Mouse (Mus musculus) stomach, embryonic 15.5 days (tissue): ENCODE data around the gene Spx. TPM values are rescaled to one million over a fixed set of nuclear protein-coding genes. Genes with fewer than 3 reads are reported as not detected.

Source experiments
- ATAC-seq: fragments of 200-750 bp; cut with Nextera tagmentation; 2 replicates; pipeline ENCODE4 v1.8.0; 2017; ENCODE audit warnings: low read depth, moderate number of reproducible peaks, moderate TSS enrichment; ENCODE audit not compliant: insufficient read depth, low FRiP score
- H3K27ac ChIP-seq: fragments of 300-500 bp; sonication (generic); 2 replicates; pipeline ENCODE4 v1.5.1; 2015; ENCODE audit warnings: mild to moderate bottlenecking, inconsistent platforms
- H3K27me3 ChIP-seq: fragments of 300-500 bp; sonication (generic); replicated peaks from 2 replicates; pipeline ENCODE4 v1.6.1; 2015; ENCODE audit warnings: inconsistent platforms
- H3K36me3 ChIP-seq: fragments of 300-500 bp; sonication (generic); 2 replicates; pipeline ENCODE4 v1.6.1; 2015; ENCODE audit warnings: inconsistent platforms
- H3K4me1 ChIP-seq: fragments of 300-500 bp; sonication (generic); 2 replicates; pipeline ENCODE4 v1.6.1; 2015; ENCODE audit warnings: inconsistent platforms
- H3K4me2 ChIP-seq: fragments of 300-500 bp; sonication (generic); 2 replicates; pipeline ENCODE4 v1.6.1; 2015; ENCODE audit warnings: mild to moderate bottlenecking, inconsistent platforms
- H3K4me3 ChIP-seq: fragments of 300-500 bp; sonication (generic); replicated peaks from 2 replicates; pipeline ENCODE4 v1.5.1; 2015; ENCODE audit warnings: inconsistent platforms
- H3K9ac ChIP-seq: fragments of 300-500 bp; sonication (generic); 2 replicates; pipeline ENCODE4 v1.6.1; 2015; ENCODE audit warnings: inconsistent platforms
- H3K9me3 ChIP-seq: fragments of 300-500 bp; sonication (generic); 2 replicates; pipeline ENCODE4 v1.6.1; 2016; ENCODE audit warnings: inconsistent platforms
- WGBS: fragments of 180-500 bp; shearing (Covaris S2); methylation state at CpG from one replicate; pipeline ENCODE4 v1.1.7; 2015; 5-methylcytosine and 5-hydroxymethylcytosine counted together
- polyA plus RNA-seq: library from polyadenylated mRNA; unstranded; fragments of >200 nt; fragmentation: Nextera tagmentation; extraction: Ambion mirVana; gene quantifications from 2 replicates; pipeline ENCODE4 v1.2.1, GENCODE M21; 2015

Gene Spx
- polyA plus RNA-seq, 1 experiment from 2014 or later, result 0.36 TPM

GRCm38 (mm10) chr6:142387011-142387754, 26.1 kb upstream of the Spx start, which contains the start of the genes Recql and Golt1b:
Gene Recql (minus strand): TSS chr6:142387087.
Gene Golt1b (plus strand): TSS chr6:142387221.
- WGBS, result under 1% methylated on average over 87 of the region's 87 CpGs
- Histone ChIP-seq H3K4me2 (peak within 1 kb of the TSS; percentile 70), H3K4me3 (peak within 1 kb of the TSS; percentile 99), H3K9me3 (no peaks in the 10 kb centered on the region), H3K27me3 (no peaks in the 10 kb centered on the region), H3K36me3 (no peaks in the 10 kb centered on the region), H3K9ac (peak within 1 kb of the TSS; percentile 93), H3K4me1 (peaks cover 12% of the 10 kb centered on the region; the same call in 1 of the 2 replicates), H3K27ac (no peak within 1 kb of the TSS)
- ATAC-seq, result peak; percentile 100

DNA sequence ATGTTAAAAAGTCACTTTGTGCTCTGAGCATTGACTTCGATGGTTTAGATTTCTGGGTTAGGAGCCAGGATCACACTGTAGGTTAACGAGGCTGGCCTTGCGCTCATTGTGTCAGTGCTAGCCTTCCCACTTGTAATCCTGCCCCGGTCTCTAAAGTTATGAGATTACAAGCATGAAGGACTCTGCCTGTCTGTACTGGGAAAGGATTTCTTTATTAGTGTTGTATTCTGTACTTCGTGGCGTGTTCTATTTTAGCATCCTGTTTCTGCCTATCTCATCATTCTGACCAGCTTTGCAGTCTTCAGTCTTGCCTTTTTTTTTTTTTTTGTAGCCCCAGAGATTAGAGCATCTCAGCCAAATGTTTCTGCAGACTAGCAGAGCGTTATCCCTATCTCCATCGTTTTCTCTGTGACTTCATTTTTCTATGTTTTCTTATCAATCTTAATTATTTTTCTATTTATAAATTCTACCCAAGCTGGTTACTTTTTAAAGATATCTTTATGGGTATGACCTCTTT, 25.4 kb upstream of the Spx start:
- WGBS, result 15% methylated on average over 8 of the region's 8 CpGs
- Histone ChIP-seq H3K4me2 (peak overlapping the region; percentile 70), H3K36me3 (peaks cover under 1% of the 10 kb centered on the region; the same call in 1 of the 2 replicates), H3K9ac (peak overlapping the region; percentile 93), H3K4me3 (peak overlapping the region; percentile 99), H3K4me1 (peaks cover 12% of the 10 kb centered on the region; the same call in 1 of the 2 replicates), H3K27me3 (no peaks in the 10 kb centered on the region), H3K27ac (no peak overlapping the region), H3K9me3 (no peaks in the 10 kb centered on the region)
- no peak for ATAC-seq

GRCm38 (mm10) chr6:142389101-142389500, 24.1 kb upstream of the Spx start:
- Histone ChIP-seq H3K4me3 (no peak overlapping the region), H3K36me3 (peaks cover 8% of the 10 kb centered on the region; the same call in 1 of the 2 replicates), H3K4me2 (no peak overlapping the region), H3K27ac (no peak overlapping the region), H3K4me1 (peaks cover 12% of the 10 kb centered on the region; the same call in 1 of the 2 replicates), H3K9ac (no peak overlapping the region), H3K27me3 (no peaks in the 10 kb centered on the region), H3K9me3 (no peaks in the 10 kb centered on the region)
- ATAC-seq, result no peak
- 83% methylated on average over 2 of the region's 2 CpGs for WGBS

DNA sequence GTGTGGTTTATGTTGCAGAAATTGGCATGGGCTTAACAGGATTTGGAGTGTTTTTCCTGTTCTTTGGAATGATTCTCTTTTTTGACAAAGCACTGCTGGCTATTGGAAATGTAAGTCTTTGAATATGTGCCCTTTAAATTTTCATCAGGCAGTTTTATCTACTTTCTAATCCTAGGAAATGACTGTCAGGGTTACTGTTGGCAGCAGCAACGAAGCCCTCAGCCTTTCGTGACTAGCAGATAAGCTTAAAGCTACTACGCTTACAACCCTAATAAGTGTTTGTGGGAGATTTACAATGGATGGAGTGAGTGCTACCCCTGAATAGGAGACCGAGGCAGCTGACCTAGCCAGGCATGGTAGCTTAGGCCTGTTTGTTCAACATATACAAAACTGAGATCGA, 20.9 kb upstream of the Spx start:
- Histone ChIP-seq H3K9me3 (no peaks in the 10 kb centered on the region), H3K36me3 (peaks cover 19% of the 10 kb centered on the region), H3K4me1 (peaks cover 12% of the 10 kb centered on the region; the same call in 1 of the 2 replicates), H3K9ac (no peak overlapping the region), H3K4me2 (no peak overlapping the region), H3K27me3 (no peaks in the 10 kb centered on the region), H3K4me3 (no peak overlapping the region), H3K27ac (no peak overlapping the region)
- no peak for ATAC-seq
- WGBS, result 74% methylated on average over 5 of the region's 5 CpGs

GRCm38 (mm10) chr6:142394669-142395068, 18.6 kb upstream of the Spx start:
- H3K27ac ChIP-seq, result no peak overlapping the region
- H3K4me2 ChIP-seq, result no peak overlapping the region
- no peak for ATAC-seq
- WGBS, result 85% methylated on average over 5 of the region's 5 CpGs
- no peaks in the 10 kb centered on the region for H3K27me3 ChIP-seq
- no peaks in the 10 kb centered on the region for H3K4me1 ChIP-seq
- no peak overlapping the region for H3K4me3 ChIP-seq
- no peak overlapping the region for H3K9ac ChIP-seq
- H3K9me3 ChIP-seq, result no peaks in the 10 kb centered on the region
- H3K36me3 ChIP-seq, result peaks cover 19% of the 10 kb centered on the region

- H3K27me3 ChIP-seq, result no peaks in the 10 kb centered on the region
- H3K9me3 ChIP-seq, result no peaks in the 10 kb centered on the region
- 89% methylated on average over 6 of the region's 6 CpGs for WGBS
- H3K27ac ChIP-seq, result no peak overlapping the region
- H3K4me1 ChIP-seq, result no peaks in the 10 kb centered on the region
- H3K4me3 ChIP-seq, result no peak overlapping the region
- H3K9ac ChIP-seq, result no peak overlapping the region
- H3K36me3 ChIP-seq, result peaks cover 22% of the 10 kb centered on the region
- no peak overlapping the region for H3K4me2 ChIP-seq
- no peak for ATAC-seq
These were observed 17.5 kb upstream of the Spx start for GRCm38 (mm10) chr6:142395756-142396155.

DNA sequence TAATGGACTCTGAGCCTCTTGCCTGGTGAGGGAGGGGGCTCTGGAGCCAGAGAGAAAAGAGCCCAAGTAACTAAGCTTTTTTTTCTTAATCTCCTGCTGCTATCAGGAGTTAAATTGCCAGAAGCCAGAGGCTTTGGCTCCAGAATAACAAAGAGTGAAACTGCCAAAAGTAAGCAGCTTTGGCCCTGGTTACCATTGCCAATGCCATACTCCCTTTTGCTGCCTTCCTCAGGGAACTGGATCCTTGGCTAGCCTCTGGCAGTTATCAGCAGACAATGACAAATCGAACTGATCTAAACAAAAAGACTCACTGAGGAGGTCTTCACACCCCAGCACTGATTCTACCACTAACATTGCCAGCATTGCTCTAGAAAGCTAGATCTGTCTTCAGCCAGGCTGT, 2.1 kb upstream of the Spx start:
- H3K27ac ChIP-seq, result no peak overlapping the region
- 16% methylated on average over 1 of the region's 1 CpGs for WGBS
- ATAC-seq, result no peak
- H3K27me3 ChIP-seq, result peaks cover 12% of the 10 kb centered on the region
- H3K9me3 ChIP-seq, result no peaks in the 10 kb centered on the region
- no peak overlapping the region for H3K9ac ChIP-seq
- H3K4me1 ChIP-seq, result no peaks in the 10 kb centered on the region
- H3K36me3 ChIP-seq, result no peaks in the 10 kb centered on the region
- H3K4me2 ChIP-seq, result no peak overlapping the region
- no peak overlapping the region for H3K4me3 ChIP-seq

DNA sequence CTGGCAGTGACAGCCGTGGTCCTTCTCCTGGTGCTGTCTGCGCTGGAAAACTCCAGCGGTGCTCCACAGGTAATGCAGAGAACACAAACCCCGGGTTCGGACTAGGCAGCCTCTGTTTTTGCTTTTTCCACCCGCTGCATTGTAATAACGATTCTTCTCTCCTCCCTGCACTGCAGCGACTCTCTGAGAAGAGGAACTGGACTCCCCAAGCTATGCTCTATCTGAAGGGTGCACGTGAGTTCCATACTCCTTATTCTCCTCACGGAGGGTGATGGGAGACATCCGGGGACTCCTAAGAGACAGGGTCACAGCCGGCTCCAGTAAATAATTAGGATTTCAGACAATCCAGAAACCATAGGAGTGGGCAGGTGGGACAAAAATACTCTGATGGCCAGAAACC, 604 bp downstream of the Spx start:
- Histone ChIP-seq H3K27me3 (peaks cover 12% of the 10 kb centered on the region), H3K36me3 (no peaks in the 10 kb centered on the region), H3K9ac (no peak overlapping the region), H3K4me3 (no peak overlapping the region), H3K27ac (no peak overlapping the region), H3K4me1 (no peaks in the 10 kb centered on the region), H3K4me2 (no peak overlapping the region), H3K9me3 (no peaks in the 10 kb centered on the region)
- WGBS, result 14% methylated on average over 12 of the region's 12 CpGs
- ATAC-seq, result no peak

GRCm38 (mm10) chr6:142414597-142414996, 1.4 kb downstream of the Spx start:
- no peak for ATAC-seq
- Histone ChIP-seq H3K4me1 (no peaks in the 10 kb centered on the region), H3K9ac (no peak overlapping the region), H3K4me3 (peak overlapping the region; percentile 19), H3K27me3 (peaks cover 12% of the 10 kb centered on the region), H3K4me2 (peak overlapping the region; percentile 53), H3K36me3 (no peaks in the 10 kb centered on the region), H3K27ac (no peak overlapping the region), H3K9me3 (no peaks in the 10 kb centered on the region)
- 1% methylated on average over 24 of the region's 24 CpGs for WGBS

GRCm38 (mm10) chr6:142424976-142425375, 11.7 kb downstream of the Spx start:
- no peaks in the 10 kb centered on the region for H3K27me3 ChIP-seq
- 75% methylated on average over 7 of the region's 7 CpGs for WGBS
- no peak overlapping the region for H3K4me3 ChIP-seq
- no peak overlapping the region for H3K9ac ChIP-seq
- no peak overlapping the region for H3K27ac ChIP-seq
- H3K4me1 ChIP-seq, result no peaks in the 10 kb centered on the region
- H3K36me3 ChIP-seq, result no peaks in the 10 kb centered on the region
- H3K4me2 ChIP-seq, result no peak overlapping the region
- H3K9me3 ChIP-seq, result no peaks in the 10 kb centered on the region
- no peak for ATAC-seq

DNA sequence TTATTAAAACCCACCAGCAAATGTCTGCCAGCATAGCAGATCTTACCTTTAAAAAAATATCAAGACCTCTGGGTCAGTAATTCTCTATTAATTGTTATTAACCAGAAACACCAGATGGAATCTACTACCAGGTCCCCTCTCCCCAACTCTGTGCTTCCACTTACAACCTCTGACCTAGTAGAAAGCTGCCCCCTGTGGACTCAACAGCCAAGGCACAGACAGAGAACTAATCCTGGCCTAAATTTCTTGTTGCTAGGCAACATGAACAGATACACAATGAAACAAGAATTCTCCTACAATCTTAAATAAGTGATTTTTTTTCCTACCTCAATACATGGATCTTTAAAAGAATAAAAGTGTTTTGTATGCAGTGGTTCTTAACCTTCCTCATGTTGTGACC, 15.8 kb downstream of the Spx start:
- H3K4me2 ChIP-seq, result no peak overlapping the region
- no peak overlapping the region for H3K9ac ChIP-seq
- no peaks in the 10 kb centered on the region for H3K9me3 ChIP-seq
- H3K4me1 ChIP-seq, result no peaks in the 10 kb centered on the region
- H3K27me3 ChIP-seq, result no peaks in the 10 kb centered on the region
- ATAC-seq, result no peak
- H3K27ac ChIP-seq, result no peak overlapping the region
- no peak overlapping the region for H3K4me3 ChIP-seq
- H3K36me3 ChIP-seq, result no peaks in the 10 kb centered on the region

GRCm38 (mm10) chr6:142451381-142451780, 38.1 kb downstream of the Spx start:
- no peak overlapping the region for H3K4me2 ChIP-seq
- H3K4me3 ChIP-seq, result no peak overlapping the region
- 66% methylated on average over 12 of the region's 12 CpGs for WGBS
- no peak for ATAC-seq
- no peaks in the 10 kb centered on the region for H3K4me1 ChIP-seq
- H3K9ac ChIP-seq, result no peak overlapping the region
- H3K9me3 ChIP-seq, result no peaks in the 10 kb centered on the region
- H3K36me3 ChIP-seq, result no peaks in the 10 kb centered on the region
- H3K27ac ChIP-seq, result no peak overlapping the region
- H3K27me3 ChIP-seq, result no peaks in the 10 kb centered on the region
